Mouse (Mus musculus) cerebellum, adult 2 months (tissue): ENCODE results near the gene Sptlc2. TPM values are rescaled to one million over a fixed set of nuclear protein-coding genes. Genes with fewer than 3 reads are reported as not detected.

ENCODE experiments used
- DNase-seq, 2 experiments: peaks; one replicate each; pipeline ENCODE4 v3.0.0; 2021
- H3K27ac ChIP-seq: fragments of 200-500 bp; 2 replicates; pipeline ENCODE4 v1.5.1; 2012; ENCODE audit warnings: low read length, control low read depth, inconsistent platforms; ENCODE audit not compliant: insufficient read depth
- H3K27me3 ChIP-seq: fragments of 200-500 bp; 2 replicates; pipeline ENCODE4 v1.6.1; 2012; ENCODE audit warnings: inconsistent platforms, mild to moderate bottlenecking, low read length, moderate library complexity; ENCODE audit not compliant: control insufficient read depth, insufficient read depth
- H3K4me1 ChIP-seq: fragments of 200-500 bp; 2 replicates; pipeline ENCODE4 v1.6.1; 2011; ENCODE audit warnings: low read length; ENCODE audit not compliant: control insufficient read depth, insufficient read depth
- H3K4me3 ChIP-seq: fragments of 200-500 bp; replicated peaks from 2 replicates; pipeline ENCODE3; 2011; ENCODE audit warnings: mild to moderate bottlenecking, low read depth, low read length, control low read depth; ENCODE audit not compliant: insufficient read depth
- CTCF ChIP-seq: fragments of 200-500 bp; IDR thresholded peaks from 2 replicates; pipeline ENCODE4 v1.5.1; 2011; ENCODE audit warnings: low read depth, mild to moderate bottlenecking, control low read depth, low read length, moderate library complexity, borderline replicate concordance; ENCODE audit not compliant: insufficient read depth
- POLR2A ChIP-seq: fragments of 200-500 bp; IDR thresholded peaks from 2 replicates; pipeline ENCODE4 v1.6.1; 2011; ENCODE audit warnings: low read length, control low read depth, borderline replicate concordance; ENCODE audit not compliant: insufficient read depth
- WGBS: fragments of 180-500 bp; shearing (Covaris S2); methylation state at CpG from one replicate; pipeline ENCODE4 v1.1.7; 2018; 5-methylcytosine and 5-hydroxymethylcytosine counted together
- polyA plus RNA-seq: library from polyadenylated mRNA; depleted of rRNA; stranded (reverse); fragments of >200 nt; gene quantifications from 2 replicates; pipeline ENCODE4 v1.2.3, GENCODE M21; 2012

Sptlc2 gene
- polyA plus RNA-seq, 1 experiment, result 23.3 TPM

- 5% methylated on average over 9 of the region's 9 CpGs for WGBS
Observed at GRCm38 (mm10) chr12:87300441-87300690, 87.8 kb downstream of the Sptlc2 start.

GRCm38 (mm10) chr12:87299657-87300440 is 88.3 kb downstream of the Sptlc2 start, which contains the start of gene Ism2:
TSS of gene Ism2 (minus strand) at chr12:87299705.
- H3K4me3 ChIP-seq, result peak within 1 kb of the TSS; percentile 56
- peak in 1 of 2 experiments; percentile 28 for DNase-seq
- no peak within 1 kb of the TSS for H3K27ac ChIP-seq
- H3K4me1 ChIP-seq, result peaks cover 4% of the 10 kb centered on the region; the same call in 1 of the 2 replicates
- H3K27me3 ChIP-seq, result peaks cover 1% of the 10 kb centered on the region; the same call in 1 of the 2 replicates
- no peak for TF ChIP-seq POLR2A
- TF ChIP-seq CTCF, result no peak
- under 1% methylated on average over 75 of the region's 86 CpGs for WGBS

More at GRCm38 (mm10) chr12:87300441-87300690, 87.8 kb downstream of the Sptlc2 start:
- TF ChIP-seq CTCF, result no peak
- TF ChIP-seq POLR2A, result no peak
- Histone ChIP-seq H3K4me1 (peaks cover 4% of the 10 kb centered on the region; the same call in 1 of the 2 replicates), H3K27me3 (peaks cover 1% of the 10 kb centered on the region; the same call in 1 of the 2 replicates), H3K4me3 (peak overlapping the region; percentile 56), H3K27ac (no peak overlapping the region)
- no peak for DNase-seq

- peak in 1 of 2 experiments; percentile 47 for DNase-seq
Observed at GRCm38 (mm10) chr12:87299037-87299656, 89.0 kb downstream of the Sptlc2 start.

GRCm38 (mm10) chr12:87293934-87294333 is 94.2 kb downstream of the Sptlc2 start:
- H3K4me1 ChIP-seq, result no peaks in the 10 kb centered on the region
- no peak for DNase-seq
- TF ChIP-seq POLR2A (no peak), CTCF (no peak)
- H3K27me3 ChIP-seq, result no peaks in the 10 kb centered on the region
- 63% methylated on average over 6 of the region's 6 CpGs for WGBS
- H3K27ac ChIP-seq, result no peak overlapping the region
- no peak overlapping the region for H3K4me3 ChIP-seq

More at GRCm38 (mm10) chr12:87299037-87299656, 89.0 kb downstream of the Sptlc2 start:
- Histone ChIP-seq H3K27ac (no peak overlapping the region), H3K27me3 (peaks cover 1% of the 10 kb centered on the region; the same call in 1 of the 2 replicates), H3K4me3 (peak overlapping the region; percentile 56), H3K4me1 (peaks cover 4% of the 10 kb centered on the region; the same call in 1 of the 2 replicates)
- 8% methylated on average over 29 of the region's 29 CpGs for WGBS
- TF ChIP-seq CTCF (no peak), POLR2A (no peak)

GRCm38 (mm10) chr12:87289100-87289499 is 99.1 kb downstream of the Sptlc2 start:
- Histone ChIP-seq H3K27me3 (no peaks in the 10 kb centered on the region), H3K4me3 (no peak overlapping the region), H3K4me1 (no peaks in the 10 kb centered on the region), H3K27ac (no peak overlapping the region)
- no peak for DNase-seq
- TF ChIP-seq CTCF (no peak), POLR2A (no peak)
- 92% methylated on average over 5 of the region's 5 CpGs for WGBS

GRCm38 (mm10) chr12:87284726-87285125 is 103.4 kb downstream of the Sptlc2 start:
- whole genome bisulfite sequencing, result 84% methylated on average over 5 of the region's 5 CpGs
- DNase-seq, result no peak

GRCm38 (mm10) chr12:87284268-87284667 is 103.9 kb downstream of the Sptlc2 start:
- no peak for TF ChIP-seq POLR2A
- TF ChIP-seq CTCF, result no peak
- Histone ChIP-seq H3K27me3 (no peaks in the 10 kb centered on the region), H3K27ac (no peak overlapping the region), H3K4me1 (no peaks in the 10 kb centered on the region), H3K4me3 (no peak overlapping the region)
- DNase-seq, result no peak
- whole genome bisulfite sequencing, result 77% methylated on average over 4 of the region's 4 CpGs

More at GRCm38 (mm10) chr12:87284726-87285125, 103.4 kb downstream of the Sptlc2 start:
- Histone ChIP-seq H3K27ac (no peak overlapping the region), H3K27me3 (no peaks in the 10 kb centered on the region), H3K4me3 (no peak overlapping the region), H3K4me1 (no peaks in the 10 kb centered on the region)
- TF ChIP-seq CTCF (no peak), POLR2A (no peak)
